Mouse (Mus musculus) testis, postnatal 10 days (tissue): ENCODE results near the gene Vps11.
"Not testable (repeated sequence)": the region's sequence is repeated elsewhere in the genome, so short reads cannot be mapped to it uniquely, and the experiment has no call there.

Source experiments
- DNase-seq: peaks from one replicate; pipeline ENCODE4 v3.0.0; 2021; ENCODE audit warnings: low spot score

The Vps11 gene

GRCm38 (mm10) chr9:44361190-44361917 is at the start of gene Vps11:
Vps11 (minus strand) TSS chr9:44361670.
- DNase-seq, result peak; percentile 97

- DNase-seq, result no peak
These were observed 49.3 kb upstream of the Vps11 start for GRCm38 (mm10) chr9:44410647-44411336.

- not testable (repeated sequence) for DNase-seq
These were observed 47.2 kb upstream of the Vps11 start for GRCm38 (mm10) chr9:44408693-44409092.

- DNase-seq, result no peak
These were observed 46.3 kb upstream of the Vps11 start for GRCm38 (mm10) chr9:44407752-44408097.

DNA sequence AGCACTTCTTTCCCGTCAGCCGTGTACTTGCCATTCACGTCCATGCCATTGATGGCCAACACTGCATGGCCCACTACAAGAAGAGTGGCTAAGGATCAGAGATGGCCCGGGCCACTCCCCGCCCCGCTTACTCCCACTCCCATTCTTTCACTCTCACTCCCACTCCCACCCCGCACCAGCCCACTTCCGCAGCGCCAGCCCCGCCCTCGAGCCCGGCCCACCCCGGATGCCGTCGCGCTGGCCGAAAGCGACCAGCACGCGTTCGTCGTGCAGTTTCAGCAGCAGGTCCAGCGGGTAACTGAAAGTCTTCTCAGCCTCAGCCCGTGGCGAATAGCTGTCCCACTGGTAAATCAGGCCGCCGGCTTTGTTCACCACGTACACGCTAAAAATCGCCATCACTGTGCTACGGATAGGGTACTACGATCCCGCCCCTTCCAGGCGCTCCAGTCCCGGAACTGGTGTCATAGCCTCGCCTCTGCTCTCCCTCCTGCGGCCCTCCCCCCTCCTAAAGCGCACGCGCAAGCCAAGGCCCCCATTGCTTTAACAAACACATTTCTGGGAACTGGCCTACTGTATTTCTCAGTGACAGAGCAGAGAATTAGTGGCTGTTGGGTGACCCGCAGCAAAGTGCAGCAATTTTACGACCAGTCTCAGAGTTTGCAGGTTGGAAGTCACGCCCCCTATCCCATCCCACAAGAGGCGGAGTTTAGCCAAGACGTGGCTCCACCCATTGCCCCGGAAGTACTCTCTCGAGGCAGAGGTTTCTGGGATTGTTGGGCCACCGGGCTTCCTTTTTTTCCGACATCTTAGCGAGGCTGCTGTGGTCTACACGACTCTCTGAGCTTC is 45.7 kb upstream of the Vps11 start, which contains the start of the genes Rps25 and Trappc4:
TSS of gene Rps25 (plus strand) at position 234 of the 846 bp plus-strand sequence.
TSS of gene Trappc4 (minus strand) at position 695 of the 846 bp plus-strand sequence.
- peak; percentile 95 for DNase-seq

DNA sequence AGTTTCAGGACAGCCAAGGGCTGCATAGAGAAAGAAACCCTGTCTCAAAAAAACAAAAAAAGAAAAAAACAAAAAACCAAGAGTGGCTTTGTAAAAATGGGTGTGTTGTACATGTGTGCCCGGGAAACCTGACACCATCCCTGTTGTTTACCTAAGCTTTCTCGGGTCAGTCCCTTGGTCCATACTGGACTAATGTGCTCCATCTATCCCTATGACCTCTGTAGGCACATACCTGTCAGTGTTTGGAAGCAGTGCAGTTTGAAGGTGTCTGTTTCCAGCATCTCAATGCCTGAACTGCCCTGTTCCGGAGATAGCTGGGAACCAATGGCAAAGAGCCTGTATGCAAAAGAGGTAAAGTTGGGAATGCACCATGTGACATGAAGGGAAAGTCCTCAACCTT is 43.5 kb upstream of the Vps11 start:
- DNase-seq, result no peak

DNA sequence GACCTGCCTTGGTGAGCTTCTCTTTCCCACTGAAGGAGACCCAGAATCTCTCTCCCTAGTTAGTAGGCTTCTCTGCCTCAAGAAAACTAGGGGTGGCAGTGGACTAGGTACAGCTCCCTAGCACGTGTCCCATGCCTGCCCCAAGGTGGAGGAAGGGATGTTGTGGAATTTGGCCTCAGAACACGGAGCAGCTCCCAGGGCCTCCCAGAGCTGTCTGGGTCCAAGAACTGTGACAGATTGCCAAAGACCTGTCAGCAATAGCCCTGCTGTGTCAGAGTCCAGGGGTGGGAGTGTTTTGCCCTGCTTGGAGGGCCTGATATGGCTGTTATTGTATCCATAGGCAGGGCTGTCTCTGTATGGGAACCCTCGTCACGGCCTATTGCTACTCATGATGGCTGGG is 39.6 kb upstream of the Vps11 start:
- no peak for DNase-seq

- DNase-seq, result no peak
These were observed 38.3 kb upstream of the Vps11 start for GRCm38 (mm10) chr9:44399795-44400114.

DNA sequence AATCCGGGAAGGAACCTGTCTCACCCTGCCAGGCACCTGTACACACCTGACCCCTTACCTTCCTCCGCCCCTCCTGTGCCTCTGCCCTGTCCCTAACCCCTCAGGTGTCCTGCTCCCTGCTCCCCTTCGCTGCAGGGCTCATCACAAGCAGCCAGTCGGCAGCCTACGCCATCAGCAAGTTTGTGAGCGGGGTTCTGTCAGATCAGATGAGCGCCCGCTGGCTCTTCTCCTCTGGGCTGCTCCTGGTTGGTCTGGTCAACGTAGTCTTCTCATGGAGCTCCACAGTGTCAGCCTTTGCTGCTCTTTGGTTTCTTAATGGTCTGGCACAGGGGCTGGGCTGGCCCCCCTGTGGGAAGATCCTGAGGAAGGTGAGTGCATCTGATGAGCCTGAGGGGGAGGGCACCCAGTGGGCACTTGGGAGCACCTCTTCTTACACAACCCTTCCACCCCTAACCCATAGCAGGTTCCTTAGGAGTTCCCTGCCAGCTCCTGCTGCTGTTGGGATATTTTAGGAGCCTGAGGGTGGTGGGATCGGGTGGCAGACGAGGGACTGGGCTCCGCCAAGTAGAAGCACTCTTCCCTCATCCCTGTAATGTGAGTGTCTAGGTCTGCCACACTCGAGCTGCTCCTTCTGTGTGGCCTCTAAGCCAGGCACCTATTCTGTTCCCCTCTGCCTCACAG is 37.8 kb upstream of the Vps11 start:
- no peak for DNase-seq

DNA sequence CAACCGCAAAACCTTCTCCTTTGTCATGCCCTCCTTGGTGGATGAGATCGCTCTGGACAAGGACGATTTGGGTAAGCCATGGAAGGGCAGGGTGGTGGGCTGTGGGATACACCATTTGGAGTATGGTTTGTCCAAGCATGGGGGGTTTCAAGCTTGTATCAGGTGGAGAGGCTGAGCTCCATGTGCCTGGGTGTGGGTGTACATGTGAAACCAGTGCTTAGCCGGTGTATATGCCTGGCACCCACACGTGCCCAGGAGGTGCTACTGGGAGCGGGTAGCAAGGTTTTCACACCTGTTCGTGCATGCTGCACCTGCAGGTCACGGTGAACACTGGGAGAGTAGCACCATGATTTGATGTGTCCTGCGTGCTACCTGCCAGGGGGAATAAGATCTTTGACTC is 37.1 kb upstream of the Vps11 start:
- no peak for DNase-seq

DNA sequence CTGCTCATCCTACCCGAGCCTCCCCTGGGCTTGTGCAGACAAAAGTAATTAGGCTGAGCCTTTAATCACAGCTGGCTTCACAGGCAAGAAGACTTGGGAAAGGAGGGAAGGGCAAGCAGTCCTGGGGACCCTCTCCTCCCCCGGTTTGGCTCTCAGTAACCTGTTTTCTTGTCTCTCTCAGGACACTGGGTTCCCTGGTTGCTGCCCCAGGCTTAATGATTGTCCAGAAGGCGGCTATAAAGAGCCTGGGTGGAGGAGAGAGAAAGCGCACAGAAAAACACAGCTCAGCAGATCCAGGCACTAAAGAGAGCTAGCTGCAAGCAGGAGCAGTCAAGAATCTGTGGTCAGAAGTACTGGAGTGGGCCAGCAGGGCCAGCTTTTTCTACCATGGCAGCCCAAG is 36.6 kb upstream of the Vps11 start:
- no peak for DNase-seq

GRCm38 (mm10) chr9:44396684-44397411 is 35.4 kb upstream of the Vps11 start, which contains the start of gene Slc37a4:
Slc37a4 (plus strand) TSS chr9:44396852.
- DNase-seq, result peak; percentile 90

DNA sequence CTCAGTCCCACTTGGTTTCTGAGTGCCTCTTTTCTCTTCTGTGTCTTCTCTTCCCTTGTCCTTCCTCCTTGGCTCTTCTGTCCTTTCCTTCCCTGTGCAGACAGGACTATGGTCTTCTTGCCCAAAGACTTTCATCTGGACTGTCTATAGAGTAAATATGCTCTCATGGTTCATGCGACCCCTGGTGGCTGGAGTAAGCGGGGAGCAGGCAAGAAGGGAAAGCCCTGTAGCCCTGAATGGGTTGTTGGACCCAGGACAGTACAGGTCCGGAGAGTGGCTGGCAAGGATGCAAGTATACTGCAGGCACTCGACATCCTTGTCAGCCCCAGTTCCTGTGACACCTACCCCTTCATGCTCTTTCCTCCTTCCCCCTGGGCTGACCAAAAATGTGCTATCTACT is 30.0 kb upstream of the Vps11 start:
- peak; percentile 89 for DNase-seq

GRCm38 (mm10) chr9:44389273-44389672 is 27.8 kb upstream of the Vps11 start:
- peak; percentile 70 for DNase-seq

DNA sequence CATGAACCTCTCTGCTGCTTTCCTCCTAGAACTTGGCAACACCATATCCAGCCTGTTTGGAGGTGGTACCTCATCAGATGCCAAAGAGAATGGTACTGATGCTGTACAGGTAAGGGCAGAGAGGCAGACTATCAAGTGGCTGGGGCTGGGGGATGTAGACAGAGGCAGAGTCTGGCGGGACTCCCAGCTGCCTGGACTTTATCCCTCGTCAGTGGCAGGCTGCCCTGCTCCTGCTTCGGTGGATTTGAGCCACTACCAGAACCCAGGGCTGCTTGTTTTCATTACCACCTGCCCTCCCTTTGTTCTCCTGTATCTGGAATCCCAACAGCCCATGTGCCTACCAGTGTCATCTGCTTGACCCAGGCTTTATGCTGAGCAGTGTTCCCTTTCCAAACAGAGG is 25.8 kb upstream of the Vps11 start:
- no peak for DNase-seq

DNA sequence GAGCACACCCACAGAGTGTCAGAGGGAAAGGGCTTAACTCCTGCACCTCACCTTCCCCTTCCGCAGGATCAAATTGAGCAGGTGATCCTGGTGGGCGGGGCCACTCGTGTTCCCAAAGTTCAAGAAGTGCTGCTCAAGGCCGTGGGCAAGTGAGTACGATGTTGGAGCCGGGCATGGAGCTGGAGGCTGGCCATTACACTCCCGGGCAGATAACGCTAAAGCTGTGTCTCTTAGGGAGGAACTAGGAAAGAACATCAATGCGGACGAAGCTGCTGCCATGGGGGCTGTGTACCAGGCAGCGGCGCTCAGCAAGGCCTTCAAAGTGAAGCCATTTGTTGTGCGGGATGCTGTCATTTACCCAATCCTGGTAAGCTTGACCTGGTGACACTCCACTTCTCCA is 23.1 kb upstream of the Vps11 start:
- peak; percentile 67 for DNase-seq

GRCm38 (mm10) chr9:44379862-44380261 is 18.4 kb upstream of the Vps11 start:
- DNase-seq, result peak; percentile 60

- peak; percentile 100 for DNase-seq
These were observed 17.8 kb upstream of the Vps11 start, which contains the start of gene Hyou1 for GRCm38 (mm10) chr9:44379054-44379834. Hyou1 (plus strand) TSS chr9:44379490.

DNA sequence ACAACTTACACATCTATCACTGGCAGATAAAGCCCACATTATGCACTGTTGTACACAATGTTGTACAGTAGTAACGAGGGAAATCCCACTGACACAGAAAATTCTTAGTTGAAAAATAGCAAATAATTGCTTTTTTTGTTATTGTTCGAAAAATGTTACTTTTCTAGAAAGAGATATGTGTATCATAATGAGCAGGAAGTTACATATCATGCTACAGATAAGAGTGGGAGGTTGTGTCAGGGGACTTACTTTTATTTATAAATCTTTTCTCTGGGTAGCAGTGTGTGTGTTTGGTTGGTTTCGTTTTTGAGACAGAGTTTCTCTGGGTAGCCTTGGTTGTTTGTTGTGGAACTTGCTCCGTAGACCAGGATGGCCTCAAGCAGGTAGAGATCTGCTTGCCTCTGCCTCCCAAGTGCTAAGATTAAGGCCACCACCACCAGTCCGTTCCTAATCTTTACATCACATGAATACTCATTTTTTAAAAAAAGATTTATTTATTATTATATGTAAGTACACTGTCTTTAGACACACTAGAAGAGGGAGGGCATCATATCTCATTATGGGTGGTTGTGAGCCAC is 16.8 kb upstream of the Vps11 start:
- DNase-seq, result no peak

GRCm38 (mm10) chr9:44377335-44377734 is 15.9 kb upstream of the Vps11 start:
- not testable (repeated sequence) for DNase-seq
